Mouse (Mus musculus) cerebellum, adult (tissue): ENCODE measurements around the gene Cyp1a1.

Experiments used
- ATAC-seq: cut with Nextera tagmentation; 2 replicates; pipeline ENCODE4 v1.9.2; 2017; ENCODE audit warnings: mild to moderate bottlenecking, moderate library complexity, mixed read lengths; ENCODE audit not compliant: insufficient number of reproducible peaks, low FRiP score, low TSS enrichment

The Cyp1a1 gene

DNA sequence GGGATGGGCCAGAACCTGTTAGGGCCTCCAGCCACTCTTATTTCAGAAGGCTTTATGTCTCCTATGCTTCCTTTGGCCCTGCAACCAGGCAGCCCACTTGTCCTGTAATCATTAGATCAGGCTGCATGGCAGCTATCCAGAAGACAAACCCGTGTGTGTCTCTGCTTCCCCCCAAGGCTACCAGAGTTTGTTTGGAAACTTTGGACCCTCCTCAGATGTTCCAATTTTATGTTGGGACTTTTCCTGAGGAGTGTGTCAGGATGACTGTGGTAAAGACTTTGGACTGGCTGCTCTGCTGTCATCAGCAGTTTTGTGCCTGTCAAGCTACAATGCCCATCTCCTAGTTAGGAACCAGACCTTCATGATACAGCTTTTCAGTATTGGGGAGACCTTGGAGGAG is 61.1 kb downstream of the Cyp1a1 start:
- no peak for ATAC-seq

GRCm38 (mm10) chr9:57750901-57751300 is 63.2 kb downstream of the Cyp1a1 start:
- no peak for ATAC-seq
